Mouse (Mus musculus): ENCODE data around the gene Tmem200a. TPM values are rescaled to one million over a fixed set of nuclear protein-coding genes. Genes with fewer than 3 reads are reported as not detected.
"Not testable (repeated sequence)": the region's sequence is repeated elsewhere in the genome, so short reads cannot be mapped to it uniquely, and the experiment has no call there.

Gene Tmem200a
- total and polyA plus RNA-seq, 2 experiments from 2014 or later, result 21.6 to 42.6 TPM

DNA sequence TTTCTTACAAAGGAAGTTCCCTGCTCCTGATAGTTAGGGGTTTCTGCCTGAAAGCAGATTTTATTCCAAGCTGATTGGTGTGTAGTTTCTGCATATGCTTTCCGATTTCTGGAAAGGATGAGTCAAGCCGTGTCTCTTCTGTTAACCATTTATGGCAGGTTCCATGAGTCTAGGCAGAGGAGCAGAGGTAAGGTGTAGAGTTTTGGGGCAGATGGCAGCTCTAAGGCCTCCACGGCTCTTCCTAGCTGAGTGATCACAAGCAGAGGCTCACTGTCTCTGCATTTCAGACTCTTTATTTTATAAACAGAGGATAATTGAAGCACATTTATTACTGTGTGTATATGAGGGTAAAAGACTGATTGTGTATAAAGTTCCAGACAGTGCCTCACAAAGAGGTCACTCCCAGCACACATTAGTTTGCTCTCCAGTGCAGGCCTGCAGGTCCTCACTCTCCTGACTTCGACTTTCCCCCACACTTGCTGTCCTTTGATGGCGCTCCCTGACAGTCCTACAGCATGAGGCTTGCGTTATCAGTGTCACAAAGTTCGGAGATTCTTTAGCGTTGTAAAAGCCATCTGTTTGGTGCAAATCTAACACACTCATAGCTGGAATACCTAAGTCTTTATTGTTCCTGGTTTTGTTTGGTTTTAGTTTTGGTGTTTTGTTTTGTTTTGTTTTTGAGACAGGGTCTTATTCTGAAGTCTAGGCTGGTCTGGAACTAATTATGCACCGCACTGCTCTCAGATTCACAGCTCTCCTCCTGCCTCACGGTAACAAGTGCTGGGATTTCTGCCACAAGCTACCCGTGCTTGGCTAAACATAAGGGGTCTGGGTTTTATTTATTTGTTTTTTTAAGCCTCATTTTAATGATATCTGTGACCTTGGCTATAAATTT, 151.1 kb downstream of the Tmem200a start:
- Histone ChIP-seq H3K36me3 (ENCODE audit: insufficient read depth, low read length) (no peaks in the 10 kb centered on the region), H3K27ac (ENCODE audit: low read depth, low read length) (no peak overlapping the region), H3K4me3 (ENCODE audit: low read depth, low read length) (no peak overlapping the region), H3K4me2 (ENCODE audit: low read depth, low read length, poor library complexity, severe bottlenecking) (no peak overlapping the region), H3K4me1 (ENCODE audit: insufficient read depth, low read length) (0 out of 2 replicates have a peak, but pooled peaks cover 6% of the 10 kb centered on the region), H3K27me3 (ENCODE audit: insufficient read depth, low read length) (no peaks in the 10 kb centered on the region), H3K9me3 (ENCODE audit: low read length) (no peaks in the 10 kb centered on the region), H3K9ac (replicated peaks; ENCODE audit: low read length, poor library complexity, severe bottlenecking) (no peak overlapping the region)
- 57% methylated on average over 11 of the region's 11 CpGs for WGBS
- no peak for TF ChIP-seq CTCF (IDR thresholded peaks at IDR 0.05)
- ATAC-seq (ENCODE audit: low FRiP score) (no peak), DNase-seq (ENCODE audit: low spot score) (no peak)

DNA sequence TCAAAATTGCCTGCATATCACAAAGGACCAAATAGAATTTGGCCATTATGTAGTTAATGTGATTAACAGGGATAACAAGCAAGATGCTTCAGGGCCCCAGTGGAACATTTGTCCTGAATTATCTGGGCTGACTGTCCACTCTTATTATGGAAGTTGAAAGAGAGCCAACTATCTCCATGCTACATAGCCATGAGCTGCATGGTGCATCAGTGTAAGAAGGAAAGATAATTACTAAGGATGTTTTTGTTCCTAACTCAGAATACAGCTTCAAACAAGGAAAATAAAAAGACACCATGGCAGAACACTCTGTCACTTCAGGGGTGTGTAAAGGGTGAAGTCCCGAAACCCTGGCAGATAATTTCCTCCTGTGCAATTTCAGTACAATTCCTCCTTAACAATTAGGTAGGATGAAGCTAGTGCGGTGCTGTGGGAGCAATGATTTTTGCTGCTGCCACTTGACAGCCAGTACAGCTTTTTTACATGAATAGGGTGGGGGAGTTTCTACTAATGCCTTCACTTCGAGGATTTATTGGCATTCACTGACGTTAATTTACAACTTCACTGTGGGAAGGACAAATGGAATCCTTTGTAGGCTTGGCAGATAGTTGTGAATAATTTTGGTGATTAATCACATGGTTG, 158.1 kb downstream of the Tmem200a start:
- WGBS, result 23% methylated on average over 4 of the region's 4 CpGs
- no peak overlapping the region for H3K27ac ChIP-seq (ENCODE audit: low read depth, low read length)
- peak; percentile 64 for DNase-seq (ENCODE audit: low spot score)

DNA sequence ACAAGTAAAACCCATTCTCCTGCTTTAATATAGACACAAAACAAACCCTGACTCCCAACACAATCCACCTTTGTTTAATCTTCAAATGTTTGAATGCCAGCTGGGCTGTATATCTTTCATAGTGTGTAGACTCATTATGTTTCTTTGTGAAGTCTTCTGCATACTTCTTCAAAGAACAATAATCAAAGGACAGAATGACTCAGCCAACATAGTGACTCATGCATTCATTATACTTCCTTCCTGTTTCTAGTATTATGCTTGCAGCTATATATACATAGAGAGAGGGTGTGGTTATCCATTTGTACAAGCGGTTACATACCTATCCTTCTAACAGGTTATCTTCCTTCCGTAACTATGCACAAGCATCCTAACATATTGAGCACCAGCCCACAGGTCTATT, 160.7 kb downstream of the Tmem200a start:
- no peaks in the 10 kb centered on the region for H3K4me1 ChIP-seq (ENCODE audit: insufficient read depth, low read length)
- DNase-seq (ENCODE audit: low spot score), result no peak

More for the DNA sequence above, 158.1 kb downstream of the Tmem200a start:
- no peak for ATAC-seq (ENCODE audit: low FRiP score)
- H3K9me3 ChIP-seq (ENCODE audit: low read length), result no peaks in the 10 kb centered on the region
- H3K4me2 ChIP-seq (ENCODE audit: low read depth, low read length, poor library complexity, severe bottlenecking), result no peak overlapping the region
- H3K4me3 ChIP-seq (ENCODE audit: low read depth, low read length), result no peak overlapping the region
- no peaks in the 10 kb centered on the region for H3K4me1 ChIP-seq (ENCODE audit: insufficient read depth, low read length)
- TF ChIP-seq CTCF (IDR thresholded peaks at IDR 0.05), result no peak
- H3K27me3 ChIP-seq (ENCODE audit: insufficient read depth, low read length), result no peaks in the 10 kb centered on the region
- H3K9ac ChIP-seq (replicated peaks; ENCODE audit: low read length, poor library complexity, severe bottlenecking), result no peak overlapping the region
- H3K36me3 ChIP-seq (ENCODE audit: insufficient read depth, low read length), result no peaks in the 10 kb centered on the region

DNA sequence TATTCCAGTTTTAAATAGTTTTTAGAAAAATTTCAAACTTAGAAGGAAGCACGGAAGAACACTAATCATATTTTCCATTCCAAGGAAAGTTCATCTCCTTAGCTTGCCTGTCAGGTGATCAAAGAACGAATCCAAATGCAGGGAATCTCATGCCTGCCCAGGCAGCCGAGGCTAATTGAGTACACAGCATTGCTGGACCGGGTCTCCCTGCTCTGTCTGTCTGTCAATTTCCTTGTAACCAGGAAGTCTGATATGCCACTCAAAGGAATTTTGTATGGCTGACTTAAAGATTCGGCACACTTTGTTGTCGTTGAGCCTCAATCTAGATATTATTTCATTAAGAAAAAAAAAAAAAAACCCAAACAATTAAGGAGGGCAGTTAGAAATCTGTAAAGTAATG, 168.6 kb downstream of the Tmem200a start:
- Histone ChIP-seq H3K27ac (ENCODE audit: low read depth, low read length) (no peak overlapping the region), H3K4me2 (ENCODE audit: low read depth, low read length, poor library complexity, severe bottlenecking) (no peak overlapping the region), H3K36me3 (ENCODE audit: insufficient read depth, low read length) (no peaks in the 10 kb centered on the region), H3K9me3 (ENCODE audit: low read length) (no peaks in the 10 kb centered on the region), H3K9ac (replicated peaks; ENCODE audit: low read length, poor library complexity, severe bottlenecking) (no peak overlapping the region), H3K4me3 (ENCODE audit: low read depth, low read length) (no peak overlapping the region), H3K4me1 (ENCODE audit: insufficient read depth, low read length) (no peaks in the 10 kb centered on the region), H3K27me3 (ENCODE audit: insufficient read depth, low read length) (no peaks in the 10 kb centered on the region)
- whole genome bisulfite sequencing, result 22% methylated on average over 6 of the region's 6 CpGs
- DNase-seq (ENCODE audit: low spot score), result no peak
- TF ChIP-seq CTCF (IDR thresholded peaks at IDR 0.05), result no peak
- ATAC-seq (ENCODE audit: low FRiP score), result no peak

More for the DNA sequence above, 160.7 kb downstream of the Tmem200a start:
- H3K4me2 ChIP-seq (ENCODE audit: low read depth, low read length, poor library complexity, severe bottlenecking), result no peak overlapping the region
- 92% methylated on average over 2 of the region's 2 CpGs for WGBS
- no peak overlapping the region for H3K9ac ChIP-seq (replicated peaks; ENCODE audit: low read length, poor library complexity, severe bottlenecking)
- TF ChIP-seq CTCF (IDR thresholded peaks at IDR 0.05), result no peak
- no peak overlapping the region for H3K27ac ChIP-seq (ENCODE audit: low read depth, low read length)
- H3K36me3 ChIP-seq (ENCODE audit: insufficient read depth, low read length), result no peaks in the 10 kb centered on the region
- ATAC-seq (ENCODE audit: low FRiP score), result no peak
- H3K27me3 ChIP-seq (ENCODE audit: insufficient read depth, low read length), result no peaks in the 10 kb centered on the region
- H3K4me3 ChIP-seq (ENCODE audit: low read depth, low read length), result no peak overlapping the region
- no peaks in the 10 kb centered on the region for H3K9me3 ChIP-seq (ENCODE audit: low read length)

DNA sequence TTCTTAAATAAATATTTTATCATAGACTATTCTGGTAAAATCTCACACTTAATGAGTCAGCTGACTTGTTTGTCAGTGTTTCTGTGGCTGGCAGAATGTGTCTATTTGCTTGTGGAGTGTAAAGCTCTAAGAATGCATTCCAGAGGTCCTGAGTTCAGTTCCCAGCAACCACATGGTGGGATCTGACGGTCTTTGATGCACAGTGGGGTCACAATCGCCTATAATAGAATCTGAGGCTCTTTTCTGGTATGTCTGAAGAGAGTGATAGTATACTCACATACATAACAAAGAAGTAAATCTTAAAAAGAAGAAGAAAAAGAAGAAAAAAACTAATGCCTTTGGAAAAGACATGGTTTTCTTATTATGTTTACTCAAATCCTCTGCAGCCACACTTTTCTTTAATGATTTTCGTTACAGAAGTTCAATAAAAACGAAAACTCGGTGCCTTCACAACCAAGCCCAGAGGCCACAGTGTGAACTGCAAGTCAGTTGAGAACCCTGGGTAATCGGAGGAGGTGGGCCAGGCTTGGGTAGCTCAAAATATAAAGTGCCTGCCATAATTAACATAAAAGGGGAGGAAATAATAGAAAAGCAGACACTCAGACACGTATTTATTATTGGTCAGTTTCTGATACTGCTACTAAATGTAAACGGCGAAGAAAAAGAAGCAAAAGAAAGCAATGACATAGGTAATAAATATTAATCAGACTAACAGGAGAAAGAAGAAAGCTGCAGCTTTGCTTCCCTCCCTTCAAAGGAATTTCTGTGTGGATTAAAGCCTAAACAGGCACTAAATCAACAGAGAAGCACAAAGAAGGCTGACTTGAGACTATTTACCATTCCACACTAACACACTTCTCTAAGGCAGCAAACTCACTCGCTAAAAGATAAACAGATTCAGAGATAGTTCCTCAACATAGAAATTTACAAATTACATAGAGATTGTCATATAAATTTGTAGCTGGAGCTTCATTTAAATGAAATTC, 170.5 kb downstream of the Tmem200a start:
- Histone ChIP-seq H3K36me3 (ENCODE audit: insufficient read depth, low read length) (no peaks in the 10 kb centered on the region), H3K27me3 (ENCODE audit: insufficient read depth, low read length) (no peaks in the 10 kb centered on the region), H3K4me3 (ENCODE audit: low read depth, low read length) (no peak overlapping the region), H3K4me2 (ENCODE audit: low read depth, low read length, poor library complexity, severe bottlenecking) (no peak overlapping the region), H3K9me3 (ENCODE audit: low read length) (no peaks in the 10 kb centered on the region), H3K27ac (ENCODE audit: low read depth, low read length) (no peak overlapping the region), H3K4me1 (ENCODE audit: insufficient read depth, low read length) (no peaks in the 10 kb centered on the region), H3K9ac (replicated peaks; ENCODE audit: low read length, poor library complexity, severe bottlenecking) (no peak overlapping the region)
- 28% methylated on average over 10 of the region's 10 CpGs for WGBS
- DNase-seq (ENCODE audit: low spot score), result no peak
- no peak for TF ChIP-seq CTCF (IDR thresholded peaks at IDR 0.05)
- ATAC-seq (ENCODE audit: low FRiP score), result no peak

DNA sequence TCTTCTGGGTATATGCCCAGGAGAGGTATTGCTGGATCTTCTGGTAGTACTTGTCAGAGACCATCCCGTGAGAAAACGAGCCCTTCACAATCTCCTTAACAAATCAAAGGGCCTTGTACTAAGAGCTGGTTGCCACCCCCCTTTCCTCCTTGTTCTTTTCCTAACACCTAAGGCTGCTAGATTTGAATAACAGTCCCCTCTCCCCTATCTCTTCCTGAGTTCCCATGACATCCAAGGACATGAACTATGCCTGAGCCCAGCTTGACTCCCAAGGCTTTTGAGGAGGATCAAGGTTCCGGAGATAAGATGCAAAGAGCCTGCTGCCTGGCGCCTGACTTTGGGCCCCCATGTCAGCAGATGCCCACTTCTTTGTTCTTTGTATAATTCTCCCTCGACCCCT, 184.7 kb downstream of the Tmem200a start:
- H3K4me3 ChIP-seq (ENCODE audit: low read depth, low read length); H3K27ac ChIP-seq (ENCODE audit: low read depth, low read length); H3K9me3 ChIP-seq (ENCODE audit: low read length); ATAC-seq (ENCODE audit: low FRiP score); DNase-seq (ENCODE audit: low spot score); H3K4me1 ChIP-seq (ENCODE audit: insufficient read depth, low read length); H3K4me2 ChIP-seq (ENCODE audit: low read depth, low read length, poor library complexity, severe bottlenecking); H3K36me3 ChIP-seq (ENCODE audit: insufficient read depth, low read length); H3K9ac ChIP-seq (replicated peaks; ENCODE audit: low read length, poor library complexity, severe bottlenecking); H3K27me3 ChIP-seq (ENCODE audit: insufficient read depth, low read length): not testable (repeated sequence)
- WGBS, result 84% methylated on average over 5 of the region's 5 CpGs
